Mouse (Mus musculus) thymus, adult 2 months (tissue): ENCODE measurements around the gene Cntn3. TPM values are rescaled to one million over a fixed set of nuclear protein-coding genes. Genes with fewer than 3 reads are reported as not detected.

Experiments
- DNase-seq: peaks from one replicate; pipeline ENCODE4 v3.0.0; 2021
- H3K27ac ChIP-seq: fragments of 200-500 bp; 2 replicates; pipeline ENCODE4 v1.5.1; 2012; ENCODE audit warnings: low read length, control low read depth; ENCODE audit not compliant: control insufficient read depth, insufficient read depth
- H3K27me3 ChIP-seq: fragments of 200-500 bp; 2 replicates; pipeline ENCODE4 v1.6.1; 2012; ENCODE audit warnings: mild to moderate bottlenecking, low read length, moderate library complexity, mixed read lengths; ENCODE audit not compliant: control insufficient read depth, insufficient read depth
- H3K36me3 ChIP-seq: fragments of 200-500 bp; 2 replicates; pipeline ENCODE4 v1.6.1; 2012; ENCODE audit warnings: mild to moderate bottlenecking, low read length, moderate library complexity; ENCODE audit not compliant: control insufficient read depth, insufficient read depth
- H3K4me1 ChIP-seq: fragments of 200-500 bp; replicated peaks from 2 replicates; pipeline ENCODE4 v1.6.1; 2012; ENCODE audit warnings: low read length; ENCODE audit not compliant: control insufficient read depth, insufficient read depth
- H3K4me3 ChIP-seq: fragments of 200-500 bp; 2 replicates; pipeline ENCODE4 v1.5.1; 2012; ENCODE audit warnings: mild to moderate bottlenecking, low read length, control low read depth, moderate library complexity; ENCODE audit not compliant: control insufficient read depth, insufficient read depth
- CTCF ChIP-seq: fragments of 200-500 bp; IDR thresholded peaks from 2 replicates; pipeline ENCODE4 v1.5.1; 2012; ENCODE audit warnings: mild to moderate bottlenecking, control low read depth, low read length, moderate library complexity, borderline replicate concordance; ENCODE audit not compliant: control insufficient read depth, poor library complexity, insufficient read depth; ENCODE audit errors: extremely low read depth
- POLR2A ChIP-seq: fragments of 200-500 bp; IDR thresholded peaks from 2 replicates; pipeline ENCODE4 v1.6.1; 2012; ENCODE audit warnings: mild to moderate bottlenecking, low read length, control low read depth, moderate library complexity; ENCODE audit not compliant: control insufficient read depth, poor library complexity, insufficient read depth; ENCODE audit errors: extremely low read depth
- WGBS: fragments of 180-500 bp; shearing (Covaris S2); methylation state at CpG from one replicate; pipeline ENCODE4 v1.1.7; 2018; 5-methylcytosine and 5-hydroxymethylcytosine counted together
- polyA plus RNA-seq: library from polyadenylated mRNA; depleted of rRNA; stranded (reverse); fragments of >200 nt; gene quantifications from 2 replicates; pipeline ENCODE4 v1.2.3, GENCODE M21; 2012

Cntn3 gene
- polyA plus RNA-seq, 1 experiment, result not detected

DNA sequence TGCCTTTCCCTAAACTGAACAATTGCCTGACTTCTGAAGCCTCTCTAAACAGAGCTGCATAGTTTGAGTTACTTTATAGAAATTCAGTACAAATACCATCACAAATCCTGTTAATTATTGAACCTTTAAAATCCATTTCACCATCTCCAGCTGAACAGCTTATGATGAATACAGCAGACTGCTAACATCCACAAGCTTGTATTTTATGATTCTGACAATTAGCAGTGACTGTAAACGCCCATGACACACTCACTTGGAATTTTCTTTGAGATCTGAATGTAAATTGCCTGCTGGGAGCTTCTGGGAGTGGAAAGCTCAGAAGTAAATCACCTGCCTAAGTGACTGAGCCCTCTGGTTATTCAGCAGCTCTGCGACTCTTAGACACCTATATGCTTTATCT, 459.3 kb downstream of the Cntn3 start:
- WGBS, result 64% methylated on average over 2 of the region's 2 CpGs
- Histone ChIP-seq H3K4me3 (no peak overlapping the region), H3K27ac (no peak overlapping the region), H3K4me1 (no peaks in the 10 kb centered on the region), H3K27me3 (no peaks in the 10 kb centered on the region), H3K36me3 (no peaks in the 10 kb centered on the region)
- TF ChIP-seq CTCF (no peak), POLR2A (no peak)
- no peak for DNase-seq
